Mouse (Mus musculus) cortical plate, adult 2 months (tissue): Measurements from ENCODE around the gene Umad1. TPM values are rescaled to one million over a fixed set of nuclear protein-coding genes. Genes with fewer than 3 reads are reported as not detected.

ENCODE experiments used
- H3K27ac ChIP-seq: fragments of 200-500 bp; 2 replicates; pipeline ENCODE4 v1.5.1; 2012; ENCODE audit warnings: low read length, control low read depth, inconsistent platforms; ENCODE audit not compliant: insufficient read depth
- H3K4me1 ChIP-seq: fragments of 200-500 bp; 2 replicates; pipeline ENCODE4 v1.6.1; 2011; ENCODE audit warnings: low read length; ENCODE audit not compliant: control insufficient read depth, insufficient read depth
- H3K4me3 ChIP-seq: fragments of 200-500 bp; 2 replicates; pipeline ENCODE4 v1.5.1; 2011; ENCODE audit warnings: mild to moderate bottlenecking, low read length, control low read depth; ENCODE audit not compliant: insufficient read depth
- CTCF ChIP-seq: fragments of 200-500 bp; IDR thresholded peaks from 2 replicates; pipeline ENCODE4 v1.5.1; 2011; ENCODE audit warnings: mild to moderate bottlenecking, control low read depth, low read length; ENCODE audit not compliant: insufficient read depth; ENCODE audit errors: extremely low read depth
- POLR2A ChIP-seq: fragments of 200-500 bp; IDR thresholded peaks from 2 replicates; pipeline ENCODE4 v1.6.1; 2011; ENCODE audit warnings: mild to moderate bottlenecking, low read length, control low read depth; ENCODE audit not compliant: insufficient read depth; ENCODE audit errors: extremely low read depth
- polyA plus RNA-seq: library from polyadenylated mRNA; depleted of rRNA; stranded (reverse); fragments of >200 nt; gene quantifications from 2 replicates; pipeline ENCODE4 v1.2.3, GENCODE M21; 2012

Umad1 gene
- polyA plus RNA-seq, 1 experiment: 40.2 TPM

DNA sequence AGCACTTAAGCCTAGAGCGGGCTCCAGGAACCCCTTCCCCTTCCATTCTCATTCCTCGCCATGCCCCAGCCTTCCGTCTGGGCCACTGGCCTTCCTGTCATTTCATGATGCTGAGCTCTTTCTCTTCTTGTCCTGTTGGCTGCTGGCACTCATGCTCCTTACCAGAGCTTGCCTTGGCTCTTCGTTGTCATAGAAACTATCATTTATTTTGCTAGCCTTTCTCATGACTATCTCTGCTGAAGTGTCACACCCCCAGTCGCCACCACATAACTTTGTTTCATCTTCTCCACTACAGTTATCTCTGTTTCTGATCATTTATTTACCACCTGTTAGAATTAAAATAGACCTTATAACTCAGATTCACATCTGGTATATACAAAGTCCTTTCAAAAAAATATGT, 117.3 kb downstream of the Umad1 start:
- H3K4me3 ChIP-seq: no peak overlapping the region
- H3K27ac ChIP-seq: no peak overlapping the region
- no peaks in the 10 kb centered on the region for H3K4me1 ChIP-seq
- TF ChIP-seq POLR2A (no peak), CTCF (no peak)

- no peak overlapping the region for H3K27ac ChIP-seq
- no peak overlapping the region for H3K4me3 ChIP-seq
- no peak for TF ChIP-seq CTCF
- no peak for TF ChIP-seq POLR2A
- H3K4me1 ChIP-seq: no peaks in the 10 kb centered on the region
Measured at GRCm38 (mm10) chr6:8377667-8378066, 118.6 kb downstream of the Umad1 start.

DNA sequence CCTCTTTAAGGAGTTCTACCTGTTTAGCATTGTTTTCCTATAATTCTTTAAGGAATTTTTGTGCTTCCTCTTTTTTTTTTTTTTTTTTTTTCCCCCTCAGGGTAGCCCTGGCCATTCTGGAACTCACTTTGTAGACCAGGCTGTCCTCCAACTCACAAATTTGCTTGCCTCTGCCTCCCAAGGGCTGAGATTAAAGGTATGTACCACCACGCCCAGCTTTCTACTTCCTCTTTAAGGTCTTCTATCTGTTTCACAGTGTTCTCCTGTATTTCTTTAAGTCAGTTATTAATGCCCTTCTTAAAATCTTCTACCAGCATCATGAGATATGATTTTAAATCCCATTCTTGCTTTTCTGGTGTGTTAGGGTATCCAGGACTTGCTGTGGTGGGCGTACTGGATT, 130.2 kb downstream of the Umad1 start:
- H3K4me1 ChIP-seq: no peaks in the 10 kb centered on the region; the same call in 1 of the 2 replicates
- TF ChIP-seq POLR2A: no peak
- H3K27ac ChIP-seq: no peak overlapping the region
- H3K4me3 ChIP-seq: no peak overlapping the region

DNA sequence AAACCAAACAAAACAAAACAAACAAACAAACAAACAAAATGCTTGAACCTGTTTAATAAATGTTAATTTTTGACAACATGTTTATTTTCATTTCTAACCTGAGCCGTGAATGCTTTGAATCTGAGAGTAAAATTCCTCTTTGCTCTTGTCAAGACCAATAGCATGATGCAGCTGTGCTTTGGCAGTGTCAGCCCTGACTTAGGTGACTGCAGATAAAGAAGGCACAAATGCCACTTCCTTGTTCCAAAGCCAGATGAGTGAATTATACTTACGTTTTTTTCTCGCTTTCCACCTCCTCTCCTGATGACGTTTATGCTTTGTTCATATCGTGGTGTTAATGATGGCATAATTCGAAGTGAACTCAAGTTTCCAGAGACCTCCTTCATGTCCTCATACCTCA, 131.2 kb downstream of the Umad1 start:
- Histone ChIP-seq H3K4me3 (no peak overlapping the region), H3K4me1 (peaks cover 1% of the 10 kb centered on the region; the same call in 1 of the 2 replicates), H3K27ac (no peak overlapping the region)
- TF ChIP-seq POLR2A (no peak), CTCF (no peak)

DNA sequence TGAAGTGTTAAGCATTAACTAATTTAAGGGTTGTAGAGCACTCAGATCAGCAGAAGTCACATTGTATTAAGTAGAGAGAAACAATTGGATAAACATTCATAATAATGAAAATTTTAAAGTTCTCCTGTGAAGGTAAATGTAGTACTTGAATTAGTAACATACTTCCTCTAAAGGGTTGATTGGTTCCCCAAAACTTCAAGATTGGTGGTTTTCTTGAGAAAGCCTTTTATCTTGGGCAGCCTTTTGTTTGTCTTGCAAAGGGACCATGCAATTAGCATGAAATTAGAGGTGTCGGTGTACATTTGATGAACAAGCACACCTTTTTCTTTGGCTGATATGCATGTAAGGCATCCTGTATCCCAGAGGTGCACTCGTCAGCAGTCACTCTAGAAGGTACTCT, 131.8 kb downstream of the Umad1 start:
- no peak overlapping the region for H3K4me3 ChIP-seq
- H3K4me1 ChIP-seq: peaks cover 1% of the 10 kb centered on the region; the same call in 1 of the 2 replicates
- no peak overlapping the region for H3K27ac ChIP-seq
- TF ChIP-seq POLR2A: no peak
- no peak for TF ChIP-seq CTCF

- Histone ChIP-seq H3K4me3 (no peak overlapping the region), H3K27ac (no peak overlapping the region), H3K4me1 (peaks cover 1% of the 10 kb centered on the region; the same call in 1 of the 2 replicates)
- no peak for TF ChIP-seq POLR2A
- TF ChIP-seq CTCF: no peak
Measured at GRCm38 (mm10) chr6:8393029-8393428, 133.9 kb downstream of the Umad1 start.

DNA sequence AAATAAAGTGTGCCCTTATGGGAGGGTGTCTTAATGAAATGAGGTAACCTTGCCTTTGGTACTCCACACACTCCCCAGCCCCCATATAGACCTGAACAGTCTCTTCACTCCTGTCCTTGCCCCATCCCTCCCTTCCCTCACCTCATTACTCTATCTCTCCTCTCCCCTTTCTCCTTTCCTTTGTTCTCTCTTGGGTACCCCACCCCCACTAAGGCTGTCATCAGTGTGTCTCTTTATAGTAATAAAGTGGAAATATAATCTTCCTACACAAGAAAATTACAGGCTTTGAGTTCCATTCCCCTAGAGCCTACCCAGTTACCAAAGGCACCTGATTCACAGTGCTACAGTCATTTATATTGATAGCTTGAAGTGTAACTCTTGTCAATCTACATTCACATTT, 135.0 kb downstream of the Umad1 start:
- Histone ChIP-seq H3K27ac (no peak overlapping the region), H3K4me3 (no peak overlapping the region), H3K4me1 (peaks cover 1% of the 10 kb centered on the region; the same call in 1 of the 2 replicates)
- no peak for TF ChIP-seq CTCF
- TF ChIP-seq POLR2A: no peak

DNA sequence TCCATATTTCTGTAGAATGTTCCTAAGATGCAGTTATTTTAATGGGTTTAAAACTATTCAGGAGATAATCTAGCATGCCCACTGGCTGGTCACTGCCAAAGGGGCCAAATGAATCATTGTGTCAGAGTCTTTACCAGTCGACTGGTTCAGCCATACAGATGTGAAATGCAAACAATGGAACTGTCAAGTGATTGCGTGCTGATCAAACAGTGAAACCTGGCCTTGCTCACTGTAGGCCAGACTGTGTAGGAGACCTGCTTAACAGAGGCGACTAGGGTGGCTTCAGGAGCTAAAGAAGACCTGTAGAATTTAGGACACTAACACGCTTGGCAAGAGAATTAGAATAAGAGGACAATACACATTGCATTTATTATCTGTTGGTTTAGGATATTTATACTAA, 136.0 kb downstream of the Umad1 start:
- TF ChIP-seq CTCF (no peak), POLR2A (no peak)
- Histone ChIP-seq H3K27ac (no peak overlapping the region), H3K4me1 (peaks cover 1% of the 10 kb centered on the region; the same call in 1 of the 2 replicates), H3K4me3 (no peak overlapping the region)

- no peak overlapping the region for H3K27ac ChIP-seq
- peaks cover 1% of the 10 kb centered on the region; the same call in 1 of the 2 replicates for H3K4me1 ChIP-seq
- TF ChIP-seq POLR2A: no peak
- no peak for TF ChIP-seq CTCF
- no peak overlapping the region for H3K4me3 ChIP-seq
Measured at GRCm38 (mm10) chr6:8397252-8397651, 138.2 kb downstream of the Umad1 start.

GRCm38 (mm10) chr6:8399710-8400109, 140.6 kb downstream of the Umad1 start:
- Histone ChIP-seq H3K4me1 (peaks cover 6% of the 10 kb centered on the region; the same call in 1 of the 2 replicates), H3K4me3 (no peak overlapping the region), H3K27ac (no peak overlapping the region)
- TF ChIP-seq CTCF: no peak
- no peak for TF ChIP-seq POLR2A

DNA sequence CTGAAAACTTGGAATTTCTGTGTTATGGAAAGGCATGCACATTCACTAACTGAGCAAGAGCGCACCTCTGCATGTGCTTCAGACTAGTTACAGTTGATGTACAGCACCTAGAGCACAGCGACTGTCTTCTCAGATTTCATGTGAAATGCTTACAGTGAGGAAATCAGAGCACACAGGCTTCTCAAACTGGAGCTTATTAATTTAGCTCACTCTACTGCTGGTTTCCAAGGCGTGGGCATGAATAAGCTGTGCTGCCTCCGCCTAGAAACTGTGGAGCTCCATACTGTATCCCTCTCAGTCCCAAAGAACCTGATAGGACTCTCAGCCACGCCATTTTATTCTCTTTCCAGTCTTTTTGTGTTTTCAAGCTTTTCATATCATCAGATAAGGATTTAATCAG, 144.0 kb downstream of the Umad1 start:
- Histone ChIP-seq H3K4me3 (no peak overlapping the region), H3K27ac (peak overlapping the region; percentile 65; the same call in 1 of the 2 replicates), H3K4me1 (peaks cover 6% of the 10 kb centered on the region; the same call in 1 of the 2 replicates)
- no peak for TF ChIP-seq POLR2A
- TF ChIP-seq CTCF: no peak
